Mouse (Mus musculus) heart, adult 2 months (tissue): ENCODE measurements around the gene Zfp287.

Experiments used
- CTCF ChIP-seq: fragments of 200-600 bp; IDR thresholded peaks from 2 replicates; pipeline ENCODE4 v1.8.1; 2022; ENCODE audit warnings: antibody characterized with exemption, mild to moderate bottlenecking, moderate library complexity
- POLR2A ChIP-seq: fragments of 200-500 bp; IDR thresholded peaks from 2 replicates; pipeline ENCODE4 v1.6.1; 2011; ENCODE audit warnings: mild to moderate bottlenecking, low read depth, low read length, control low read depth; ENCODE audit not compliant: insufficient read depth

- TF ChIP-seq CTCF (no peak), POLR2A (no peak)
Observed at GRCm38 (mm10) chr11:62676290-62676596, 55.5 kb downstream of the Zfp287 start.
